Mouse (Mus musculus): Measurements from ENCODE around the gene Sez6.

GRCm38 (mm10) chr11:77932576-77932975 lies 2.0 kb downstream of the Sez6 start:
- TF ChIP-seq CTCF (IDR thresholded peaks at IDR 0.05; ENCODE audit: control insufficient read depth, insufficient read depth, insufficient replicate concordance, low read depth, low read length): no peak
- no peak for TF ChIP-seq POLR2A (IDR thresholded peaks at IDR 0.05; ENCODE audit: control insufficient read depth, low read depth, low read length)

Data from testis, adult 2 months (tissue).